10 mouse cellular contexts compared by ENCODE assay signal in genomic region chr2:122301081-122301920, GRCm38 (mm10). TPM values are rescaled to one million over a fixed set of nuclear protein-coding genes. Genes with fewer than 3 reads are reported as not detected.
DNase-seq lines count a peak whose midpoint lies in the region; ATAC-seq and TF ChIP-seq lines count a peak whose summit lies in the region.
"Had no signal": no experiment of that assay in that cellular context is flagged by ENCODE, and none has a peak within 500 bp of the region (broad histone marks: within the 10 kb centered on the region; RNA-seq: fewer than 3 reads in every experiment).

No protein-coding gene starts in this region.

- peaks cover 39% of the 10 kb centered on the region for H3K4me1 ChIP-seq in E14TG2a.4 (replicated peaks; ENCODE audit: low read depth, low read length)
- peaks cover 36% of the 10 kb centered on the region for H3K4me1 ChIP-seq in limb, embryonic 10.5 days
- peaks cover 28% of the 10 kb centered on the region for H3K4me1 ChIP-seq in midbrain, embryonic 14.5 days (ENCODE audit: control insufficient read depth, insufficient read depth, low read length)

- ATAC-seq in common myeloid progenitor, adult 5-6 weeks (replicated peaks; ENCODE audit: low read depth, poor library complexity, severe bottlenecking) = peak; percentile 19
- peak; percentile 29; the same call in 1 of the 2 replicates for ATAC-seq in midbrain, embryonic 14.5 days (ENCODE audit: low FRiP score, low TSS enrichment)

- peak overlapping the region; percentile 82 for H3K4me2 ChIP-seq in midbrain, embryonic 14.5 days (ENCODE audit: low read length)

- peak; percentile 42 for DNase-seq in gastrocnemius, postnatal 10 days
- DNase-seq in gastrocnemius, postnatal 25 days = no peak
- peak; percentile 34 to 46 for DNase-seq in heart, postnatal 10 days
- DNase-seq in limb, embryonic 10.5 days (ENCODE audit: low spot score) = peak; percentile 60
- DNase-seq in midbrain, embryonic 14.5 days = peak; percentile 76
- DNase-seq in thymus, postnatal 25 days = peak; percentile 51

- peaks cover 93% of the 10 kb centered on the region for H3K27me3 ChIP-seq in E14TG2a.4 (ENCODE audit: insufficient read depth, low read length)
- peaks cover 98% of the 10 kb centered on the region for H3K27me3 ChIP-seq in limb, embryonic 10.5 days (ENCODE audit: low read depth, poor library complexity, severe bottlenecking)
- peaks cover 69% of the 10 kb centered on the region for H3K27me3 ChIP-seq in midbrain, embryonic 14.5 days (ENCODE audit: control insufficient read depth, insufficient read depth, low read length)

- no peaks in the 10 kb centered on the region for H3K9me3 ChIP-seq in E14TG2a.4 (ENCODE audit: low read length)
- no peaks in the 10 kb centered on the region for H3K9me3 ChIP-seq in limb, embryonic 10.5 days (replicated peaks)
- no peaks in the 10 kb centered on the region for H3K9me3 ChIP-seq in midbrain, embryonic 14.5 days (ENCODE audit: control insufficient read depth, low read length)

- peak overlapping the region; percentile 30; the same call in 1 of the 2 replicates for H3K27ac ChIP-seq in limb, embryonic 10.5 days
- H3K27ac ChIP-seq in midbrain, embryonic 14.5 days (replicated peaks; ENCODE audit: low read depth, low read length) = no peak overlapping the region

- H3K36me3 ChIP-seq in E14TG2a.4 (ENCODE audit: insufficient read depth, low read length) = no peaks in the 10 kb centered on the region
- no peaks in the 10 kb centered on the region for H3K36me3 ChIP-seq in limb, embryonic 10.5 days
- H3K36me3 ChIP-seq in midbrain, embryonic 14.5 days (ENCODE audit: control insufficient read depth, insufficient read depth, low read length) = no peaks in the 10 kb centered on the region

- H3K9ac ChIP-seq in midbrain, embryonic 14.5 days (replicated peaks; ENCODE audit: low read length) = peak overlapping the region; percentile 46

- TF ChIP-seq CTCF in E14TG2a.4 (conservative IDR thresholded peaks at IDR 0.05; ENCODE audit: low read length) = no peak

- H3K4me3 ChIP-seq in E14TG2a.4 (replicated peaks; ENCODE audit: low read length) = peak overlapping the region; percentile 67
- H3K4me3 ChIP-seq in limb, embryonic 10.5 days = peak overlapping the region; percentile 44
- H3K4me3 ChIP-seq in midbrain, embryonic 14.5 days (replicated peaks; ENCODE audit: low read depth, low read length) = peak overlapping the region; percentile 40

- intact Hi-C loops in heart, postnatal 10 days (cut with DNase I) = loop anchor here (5.0 kb wide), 3 partner anchors 59 to 256 kb away; no protein-coding TSS in a partner anchor

- WGBS in limb, embryonic 10.5 days = 1% methylated on average over 48 of the region's 48 CpGs
- 1% methylated on average over 48 of the region's 48 CpGs for WGBS in midbrain, embryonic 14.5 days

RNA-seq across cellular contexts. Expression of gene Duoxa2, which starts 2.6 kb away (rescaled TPM):
- not detected for total RNA-seq in gastrocnemius, postnatal 10 days (2021)
- total RNA-seq in gastrocnemius, postnatal 25 days (2021) = not detected
- not detected in 2 replicates for total RNA-seq in common myeloid progenitor, adult 5-6 weeks (2017)
- total RNA-seq in heart, postnatal 10 days (2021) = not detected
- polyA plus RNA-seq in limb, embryonic 10.5 days (2016; fragmentation: Nextera tagmentation; extraction: Ambion mirVana) = 0.13 TPM in 1 of 2 replicates, not detected in the other
- polyA plus RNA-seq in midbrain, embryonic 14.5 days (2014; fragmentation: Nextera tagmentation; extraction: Ambion mirVana) = 0.23 TPM in 1 of 2 replicates, not detected in the other
- polyA plus RNA-seq: C2C12; frontal cortex, adult 2 months had no signal

RNA-seq across cellular contexts. Expression of gene Duox2, which starts 3.1 kb away (rescaled TPM):
- under 1 TPM; 0.33 to 0.34 TPM for total RNA-seq in gastrocnemius, postnatal 10 days (2021)
- under 1 TPM; 0.08 to 0.16 TPM for total RNA-seq in gastrocnemius, postnatal 25 days (2021)
- total RNA-seq in common myeloid progenitor, adult 5-6 weeks (2017) = not detected in 2 replicates
- total RNA-seq in heart, postnatal 10 days (2021) = under 1 TPM; 0.34 to 0.45 TPM
- 0.03 TPM in 1 of 2 replicates, not detected in the other for polyA plus RNA-seq in limb, embryonic 10.5 days (2016; fragmentation: Nextera tagmentation; extraction: Ambion mirVana)
- polyA plus RNA-seq in midbrain, embryonic 14.5 days (2014; fragmentation: Nextera tagmentation; extraction: Ambion mirVana) = 0.04 TPM in 1 of 2 replicates, not detected in the other

RNA-seq across cellular contexts. Expression of gene Duoxa1, which starts 12.2 kb away (rescaled TPM):
- total RNA-seq in gastrocnemius, postnatal 10 days (2021) = under 1 TPM; 0.31 to 0.79 TPM
- total RNA-seq in gastrocnemius, postnatal 25 days (2021) = 1 to 10 TPM in 1 of 2 experiments, under 1 TPM in 1; 0.95 to 1.1 TPM
- total RNA-seq in common myeloid progenitor, adult 5-6 weeks (2017) = 0.18 TPM in 1 of 2 replicates, not detected in the other
- under 1 TPM; 0.27 to 0.45 TPM for total RNA-seq in heart, postnatal 10 days (2021)
- polyA plus RNA-seq in limb, embryonic 10.5 days (2016; fragmentation: Nextera tagmentation; extraction: Ambion mirVana) = 0.45 TPM in 1 of 2 replicates, not detected in the other
- 0.25 TPM in 1 of 2 replicates, not detected in the other for polyA plus RNA-seq in midbrain, embryonic 14.5 days (2014; fragmentation: Nextera tagmentation; extraction: Ambion mirVana)
- polyA plus RNA-seq: frontal cortex, adult 2 months had no signal

RNA-seq across cellular contexts. Expression of gene Duox1, which starts 14.2 kb away (rescaled TPM):
- total RNA-seq in gastrocnemius, postnatal 10 days (2021) = under 1 TPM; 0.19 to 0.43 TPM
- under 1 TPM; 0.46 to 0.72 TPM for total RNA-seq in gastrocnemius, postnatal 25 days (2021)
- not detected in 2 replicates for total RNA-seq in common myeloid progenitor, adult 5-6 weeks (2017)
- total RNA-seq in heart, postnatal 10 days (2021) = under 1 TPM; 0.22 to 0.26 TPM
- 0.14 and 0.18 TPM in 2 replicates for polyA plus RNA-seq in limb, embryonic 10.5 days (2016; fragmentation: Nextera tagmentation; extraction: Ambion mirVana)
- polyA plus RNA-seq in midbrain, embryonic 14.5 days (2014; fragmentation: Nextera tagmentation; extraction: Ambion mirVana) = 0.18 and 0.22 TPM in 2 replicates
